Mouse (Mus musculus) ES-E14 (cell line): ENCODE data around the gene Gm44973. TPM values are rescaled to one million over a fixed set of nuclear protein-coding genes. Genes with fewer than 3 reads are reported as not detected.

Experiments
- DNase-seq: peaks from one replicate; pipeline ENCODE4 v3.0.0-alpha.2; 2013; ENCODE audit warnings: low read depth, low spot score
- H3K27ac ChIP-seq: 2 replicates; pipeline ENCODE4 v1.5.1; 2012; ENCODE audit warnings: low read depth, mild to moderate bottlenecking, low read length, moderate library complexity, mixed read lengths; ENCODE audit not compliant: poor library complexity, insufficient read depth, severe bottlenecking
- H3K36me3 ChIP-seq: 2 replicates; pipeline ENCODE4 v1.6.1; 2012; ENCODE audit warnings: mild to moderate bottlenecking, low read length, moderate library complexity, mixed read lengths; ENCODE audit not compliant: control insufficient read depth, poor library complexity, insufficient read depth, severe bottlenecking
- H3K4me1 ChIP-seq, 2 experiments: fragments of 150-350 bp in 1 of 2; sonication (generic) in 1 of 2; 2 replicates each; pipeline ENCODE4 v1.6.1; 2012; ENCODE audit warnings: low read length in 2 of 2, mild to moderate bottlenecking in 1 of 2, mixed read lengths in 1 of 2; ENCODE audit not compliant: control insufficient read depth in 2 of 2, insufficient read depth in 2 of 2, poor library complexity in 1 of 2
- H3K4me3 ChIP-seq, 2 experiments: fragments of 150-350 bp in 1 of 2; sonication (generic) in 1 of 2; 2 replicates each; pipeline ENCODE4 v1.5.1; 2012; ENCODE audit warnings: low read length in 2 of 2, low read depth in 1 of 2, mild to moderate bottlenecking in 1 of 2, mixed read lengths in 1 of 2; ENCODE audit not compliant: insufficient read depth in 1 of 2, poor library complexity in 1 of 2, severe bottlenecking in 1 of 2
- H3K9ac ChIP-seq: 2 replicates; pipeline ENCODE4 v1.6.1; 2012; ENCODE audit warnings: low read depth, mild to moderate bottlenecking, low read length, mixed read lengths; ENCODE audit not compliant: poor library complexity, insufficient read depth, severe bottlenecking
- H3K9me3 ChIP-seq: fragments of 150-350 bp; sonication (generic); 2 replicates; pipeline ENCODE4 v1.6.1; 2012; ENCODE audit warnings: low read depth, mild to moderate bottlenecking, low read length; ENCODE audit not compliant: control insufficient read depth, insufficient read depth
- CHD2 ChIP-seq: IDR thresholded peaks from 2 replicates; pipeline ENCODE4 v1.6.1; 2014; ENCODE audit warnings: mild to moderate bottlenecking, low read depth, low read length, inconsistent platforms
- HCFC1 ChIP-seq: IDR thresholded peaks from 2 replicates; pipeline ENCODE4 v1.6.1; 2012; ENCODE audit warnings: low read length, inconsistent platforms, borderline replicate concordance; ENCODE audit not compliant: insufficient read depth
- MAFK ChIP-seq: IDR thresholded peaks from 2 replicates; pipeline ENCODE4 v1.6.1; 2014; ENCODE audit warnings: mild to moderate bottlenecking, low read depth, low read length, inconsistent platforms; ENCODE audit not compliant: insufficient read depth
- ZC3H11A ChIP-seq: IDR thresholded peaks from 2 replicates; pipeline ENCODE4 v1.6.1; 2012; ENCODE audit warnings: low read depth, mild to moderate bottlenecking, inconsistent platforms, low read length, borderline replicate concordance
- ZNF384 ChIP-seq: IDR thresholded peaks from 2 replicates; pipeline ENCODE4 v1.6.1; 2012; ENCODE audit warnings: low read depth, low read length, inconsistent platforms
- in situ Hi-C, 2 experiments: fragments of 600-800 bp; cut with MboI; formaldehyde crosslinking; loops; one replicate each; pipeline ENCODE4 v1.15.1; 2025; ENCODE audit warnings: low sequenced_read_pairs in 2 of 2, inconsistent platforms in 1 of 2; ENCODE audit not compliant: unreplicated experiment in 2 of 2
- total RNA-seq: library from RNA; depleted of rRNA; stranded (reverse); fragments of 300-350 nt; gene quantifications from 2 replicates; pipeline ENCODE4 v1.2.3, GENCODE M21; 2012

The Gm44973 gene
- total RNA-seq, 1 experiment: not detected

DNA sequence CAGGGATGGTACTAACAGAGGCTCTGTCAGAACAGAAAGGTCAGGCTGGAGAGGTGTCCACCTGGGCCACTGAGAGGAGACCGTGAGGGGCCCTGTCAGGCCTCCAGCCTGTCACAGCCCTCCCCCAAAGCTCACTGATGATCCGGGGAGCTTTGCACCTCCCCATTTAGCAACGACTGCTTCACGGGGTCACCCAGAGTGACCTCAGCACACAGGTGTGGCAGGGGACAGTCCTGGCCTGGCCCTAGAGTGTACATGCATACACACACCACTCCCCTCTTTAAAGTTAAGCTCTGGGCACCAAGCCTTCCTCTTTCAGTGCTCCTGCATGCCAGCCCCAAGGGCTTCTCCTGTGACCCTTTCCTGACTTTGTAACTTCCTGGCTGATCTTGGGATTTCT is 39.8 kb upstream of the Gm44973 start:
- H3K4me3 ChIP-seq: no peak overlapping the region
- TF ChIP-seq MAFK (no peak), CHD2 (no peak), ZC3H11A (no peak), HCFC1 (no peak), ZNF384 (no peak)
- H3K9me3 ChIP-seq: no peaks in the 10 kb centered on the region
- no peaks in the 10 kb centered on the region for H3K36me3 ChIP-seq
- in situ Hi-C loops: no loop called here
- H3K27ac ChIP-seq: no peak overlapping the region
- DNase-seq: no peak
- H3K4me1 ChIP-seq: no peaks in the 10 kb centered on the region
- no peak overlapping the region for H3K9ac ChIP-seq

DNA sequence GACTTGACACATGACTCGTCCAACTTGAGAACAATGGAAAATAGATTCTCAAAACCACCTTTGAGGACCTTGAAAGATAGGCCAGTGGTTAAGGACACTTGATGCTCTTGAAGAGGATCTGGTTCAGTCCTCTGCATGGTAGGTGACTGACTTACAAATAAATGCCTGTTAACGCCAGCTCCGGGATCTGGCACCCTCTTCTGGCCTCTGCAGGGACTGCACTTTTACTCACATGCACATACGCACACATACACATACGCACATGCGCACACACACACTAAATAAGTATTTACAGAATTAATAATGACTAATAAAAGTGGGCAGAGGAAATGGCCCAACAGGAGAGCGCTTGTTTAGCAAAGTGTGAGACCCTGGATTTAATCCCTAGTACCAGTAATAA is 38.5 kb upstream of the Gm44973 start:
- in situ Hi-C loops: no loop called here
- Histone ChIP-seq H3K36me3 (no peaks in the 10 kb centered on the region), H3K9ac (no peak overlapping the region), H3K4me3 (no peak overlapping the region), H3K9me3 (no peaks in the 10 kb centered on the region), H3K27ac (no peak overlapping the region), H3K4me1 (no peaks in the 10 kb centered on the region)
- TF ChIP-seq CHD2 (no peak), HCFC1 (no peak), ZC3H11A (no peak), ZNF384 (no peak), MAFK (no peak)
- no peak for DNase-seq

DNA sequence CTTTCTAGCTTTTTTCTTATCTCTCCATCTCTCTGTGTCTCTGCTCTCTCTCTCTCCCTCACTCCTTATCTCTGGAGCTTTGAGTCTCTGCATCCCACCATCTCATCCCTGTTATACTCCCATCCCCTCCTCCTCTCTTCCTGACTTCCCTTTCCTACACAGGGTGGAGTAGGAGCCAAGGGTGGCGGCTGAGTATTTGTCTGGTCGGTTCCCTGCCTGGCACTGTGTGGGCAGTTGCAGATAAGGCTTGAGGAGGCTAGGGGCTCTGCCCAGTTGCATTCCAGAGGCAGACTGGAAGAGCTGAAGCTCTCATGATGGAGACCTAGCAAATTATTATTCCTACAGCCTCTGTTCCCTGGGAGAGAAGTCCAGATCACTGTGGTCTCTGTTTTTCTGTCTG is 27.0 kb upstream of the Gm44973 start:
- in situ Hi-C loops: no loop called here
- Histone ChIP-seq H3K9ac (no peak overlapping the region), H3K36me3 (no peaks in the 10 kb centered on the region), H3K27ac (no peak overlapping the region), H3K4me3 (no peak overlapping the region), H3K9me3 (no peaks in the 10 kb centered on the region), H3K4me1 (no peaks in the 10 kb centered on the region)
- DNase-seq: no peak
- TF ChIP-seq HCFC1: no peak
- no peak for TF ChIP-seq MAFK
- TF ChIP-seq ZNF384: no peak
- no peak for TF ChIP-seq ZC3H11A
- TF ChIP-seq CHD2: no peak

DNA sequence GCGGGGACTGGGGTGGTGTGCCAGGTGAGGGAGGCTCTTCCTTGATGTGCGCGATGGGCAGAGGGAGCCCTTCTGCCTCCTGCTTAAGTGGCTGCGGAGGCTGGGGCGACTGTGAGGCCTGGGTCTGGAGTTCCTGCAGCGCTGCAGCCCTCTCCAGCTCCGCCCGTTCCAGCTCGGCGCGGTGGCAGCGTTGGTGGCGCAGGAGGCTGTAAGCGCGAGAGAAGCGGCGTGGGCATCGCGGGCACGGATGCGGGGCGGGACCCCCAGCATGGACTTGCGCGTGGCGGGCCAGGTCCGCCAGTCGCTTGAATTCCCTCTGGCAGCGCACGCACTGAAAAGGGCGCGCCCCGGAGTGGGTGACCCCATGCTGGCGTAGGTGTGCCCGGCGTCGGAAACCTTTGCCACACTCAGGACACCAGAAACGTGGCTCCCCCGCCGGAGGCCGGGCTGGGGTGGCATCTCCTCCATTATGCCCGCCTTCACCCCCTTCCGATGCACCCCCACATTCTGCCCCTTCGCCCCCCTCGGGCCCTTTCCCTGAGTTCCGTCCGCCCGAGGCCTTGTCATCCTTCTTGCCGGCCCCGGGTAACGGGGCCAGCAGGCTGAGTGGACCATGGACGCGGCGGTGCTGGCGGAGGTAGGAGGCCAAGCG is 21.8 kb upstream of the Gm44973 start:
- H3K4me1 ChIP-seq: peaks cover 0 to 3% of the 10 kb centered on the region in 2 experiments; a peak in 1 of 4 replicates
- in situ Hi-C loops: no loop called here
- H3K4me3 ChIP-seq: peak overlapping the region; percentile 46 to 48
- TF ChIP-seq HCFC1 (no peak), ZNF384 (no peak), MAFK (no peak), ZC3H11A (no peak), CHD2 (no peak)
- no peak overlapping the region; the same call in 1 of the 2 replicates for H3K9ac ChIP-seq
- H3K36me3 ChIP-seq: no peaks in the 10 kb centered on the region
- H3K27ac ChIP-seq: no peak overlapping the region
- H3K9me3 ChIP-seq: no peaks in the 10 kb centered on the region
- DNase-seq: no peak
